Mouse (Mus musculus) left cerebral cortex, postnatal 36 days (tissue): ENCODE measurements around the gene Cct4. TPM values are rescaled to one million over a fixed set of nuclear protein-coding genes. Genes with fewer than 3 reads are reported as not detected.

Experiments used
- DNase-seq, 2 experiments: peaks; one replicate each; pipeline ENCODE4 v3.0.0; 2021 to 2022; ENCODE audit warnings: low spot score in 2 of 2, mixed read lengths in 1 of 2
- intact Hi-C: fragments of 180-260 bp; cut with DNase I; formaldehyde crosslinking; loops from one replicate; pipeline ENCODE4 v1.15.1; 2025
- total RNA-seq, 2 experiments: library from RNA; stranded (reverse); gene quantifications; 2 replicates each; pipeline ENCODE4 v1.2.3; 2021

Cct4 gene
- total RNA-seq, 2 experiments from 2014 or later: 99.1 to 110 TPM

- intact Hi-C loops: loop anchor here (10.0 kb wide), 1 partner anchor 583 kb away; no protein-coding TSS in a partner anchor
- DNase-seq: no peak
These were observed 8.8 kb upstream of the Cct4 start for GRCm38 (mm10) chr11:22981543-22981950.

DNA sequence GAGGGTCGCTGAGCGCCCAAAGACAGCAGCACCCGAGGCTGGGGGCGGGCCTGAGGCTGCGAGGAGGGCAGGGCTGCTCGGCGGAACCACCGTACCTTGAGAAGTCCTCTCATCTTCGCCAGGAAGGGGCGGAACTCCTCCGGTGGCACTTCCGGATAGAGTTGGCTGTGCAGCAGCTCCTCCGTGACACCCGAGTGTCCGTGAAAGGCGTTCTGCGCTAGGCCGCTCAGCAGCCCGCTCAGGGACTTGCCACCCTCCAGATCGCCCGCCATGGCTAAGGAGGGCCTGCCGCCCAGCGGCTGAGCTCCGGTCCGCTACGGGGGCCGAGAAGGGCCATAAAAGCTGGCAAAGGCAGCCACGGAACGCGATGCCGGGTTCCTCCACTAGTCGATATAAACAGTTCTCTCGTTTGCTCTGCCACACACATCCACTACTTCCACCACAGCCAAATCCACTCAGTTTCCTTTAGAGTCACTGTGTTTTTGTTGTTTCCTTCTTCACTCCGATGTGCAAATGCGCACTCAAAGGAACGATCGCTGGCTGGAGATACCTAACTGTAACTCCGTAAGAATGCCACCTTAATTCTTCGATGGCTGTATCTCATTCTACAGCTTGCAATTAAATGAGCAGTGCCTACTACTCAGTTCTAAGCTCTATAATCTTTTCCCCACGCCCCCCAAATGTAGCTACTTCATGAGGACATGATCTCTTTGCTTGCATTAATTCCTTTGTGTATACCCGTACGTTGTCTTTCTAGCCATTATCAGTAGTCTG is 8.1 kb upstream of the Cct4 start, which contains the start of the genes Gm28048 and Commd1:
TSS of gene Gm28048 (minus strand) at position 107 of the 774 bp plus-strand sequence.
TSS of gene Commd1 (minus strand) at position 399 of the 774 bp plus-strand sequence.
- DNase-seq: peak; percentile 96 to 97
- intact Hi-C loops: loop anchor here (10.0 kb wide), 1 partner anchor 583 kb away; no protein-coding TSS in a partner anchor

DNA sequence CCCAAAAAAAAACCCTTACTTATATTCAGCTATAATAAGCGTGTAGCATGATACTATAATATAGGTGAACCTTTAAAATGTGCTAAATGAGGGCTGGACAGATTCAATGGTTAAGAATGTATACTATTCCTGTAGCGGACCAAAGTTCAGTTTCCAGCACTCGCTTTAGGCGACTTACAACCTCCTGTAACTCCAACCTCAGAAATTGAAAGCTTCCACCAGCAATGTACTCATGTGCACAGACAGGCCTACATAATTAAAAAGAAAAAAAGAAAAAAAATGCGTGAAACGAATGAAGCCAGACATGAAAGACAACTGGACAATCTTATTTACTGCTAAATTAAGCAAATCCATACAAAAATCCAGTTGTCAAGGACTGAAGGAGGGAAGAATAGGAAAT is 7.5 kb upstream of the Cct4 start:
- DNase-seq: no peak
- intact Hi-C loops: loop anchor here (10.0 kb wide), 1 partner anchor 582 kb away; no protein-coding TSS in a partner anchor

DNA sequence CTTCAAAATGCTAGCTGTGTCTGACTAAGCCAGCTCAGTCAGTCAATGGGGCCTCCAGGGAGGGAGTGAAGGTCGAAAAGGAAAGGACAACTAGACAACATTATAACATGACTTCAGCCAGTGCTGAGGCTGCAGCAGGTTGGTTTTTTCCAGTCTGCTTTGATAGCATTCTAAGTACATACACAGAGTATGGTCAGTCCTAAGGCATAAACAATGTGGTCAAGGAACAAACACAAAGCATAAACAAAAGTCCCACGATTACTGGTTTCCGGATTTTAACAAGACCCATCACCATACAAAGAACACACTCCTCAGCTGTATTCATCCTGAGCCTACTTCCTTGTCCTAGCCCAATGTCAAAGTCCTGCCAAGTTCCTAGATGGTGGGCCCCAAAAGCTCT is 4.8 kb upstream of the Cct4 start:
- DNase-seq: no peak
- intact Hi-C loops: loop anchor here (5.0 to 10.0 kb wide), 2 partner anchors 287 to 579 kb away; no protein-coding TSS in a partner anchor

DNA sequence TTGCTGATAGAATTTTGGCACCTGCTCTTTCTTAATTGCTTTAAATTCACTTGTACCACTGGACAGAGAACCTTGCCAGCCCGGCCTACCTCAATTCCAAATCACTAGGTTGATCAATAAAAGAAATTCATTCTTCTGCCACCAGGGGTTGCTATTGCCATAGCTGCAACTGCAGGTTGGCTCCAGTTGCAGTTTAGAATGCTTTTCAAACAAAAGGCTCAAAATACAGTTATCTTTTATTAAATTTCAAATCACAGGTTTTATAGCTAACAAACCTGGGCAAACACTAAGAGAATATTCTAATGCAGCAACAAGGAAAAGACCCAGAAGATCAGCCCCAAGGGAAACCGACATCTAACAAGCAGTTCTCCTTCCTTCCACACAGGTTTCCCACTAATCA is 3.0 kb upstream of the Cct4 start:
- DNase-seq: no peak
- intact Hi-C loops: loop anchor here (5.0 to 10.0 kb wide), 2 partner anchors 285 to 577 kb away; no protein-coding TSS in a partner anchor

DNA sequence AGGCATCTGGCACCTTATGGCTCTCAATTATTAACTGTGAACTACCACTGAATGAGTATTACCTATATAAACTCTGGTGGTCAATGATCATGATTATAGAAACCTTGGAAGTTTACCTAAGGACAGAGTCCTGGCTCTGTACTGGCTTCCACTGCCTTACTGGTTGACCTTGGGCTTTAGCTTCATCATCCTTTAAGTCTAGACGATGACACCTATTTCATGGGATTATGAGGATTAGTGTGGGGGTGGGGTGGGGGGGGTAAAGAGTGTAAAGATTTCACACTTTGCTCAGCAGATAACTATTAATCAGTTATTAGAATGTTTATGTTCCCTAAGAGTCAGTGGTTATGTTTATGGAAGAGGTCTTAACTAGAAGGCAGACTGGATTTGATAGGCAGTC is 533 bp upstream of the Cct4 start:
- intact Hi-C loops: loop anchor here (2.0 to 10.0 kb wide), 3 partner anchors 265 to 575 kb away; no protein-coding TSS in a partner anchor
- DNase-seq: no peak

GRCm38 (mm10) chr11:22991218-22991835 is 1.0 kb downstream of the Cct4 start:
- intact Hi-C loops: loop anchor here (2.0 kb wide), 1 partner anchor 263 kb away; no protein-coding TSS in a partner anchor
- DNase-seq: no peak

DNA sequence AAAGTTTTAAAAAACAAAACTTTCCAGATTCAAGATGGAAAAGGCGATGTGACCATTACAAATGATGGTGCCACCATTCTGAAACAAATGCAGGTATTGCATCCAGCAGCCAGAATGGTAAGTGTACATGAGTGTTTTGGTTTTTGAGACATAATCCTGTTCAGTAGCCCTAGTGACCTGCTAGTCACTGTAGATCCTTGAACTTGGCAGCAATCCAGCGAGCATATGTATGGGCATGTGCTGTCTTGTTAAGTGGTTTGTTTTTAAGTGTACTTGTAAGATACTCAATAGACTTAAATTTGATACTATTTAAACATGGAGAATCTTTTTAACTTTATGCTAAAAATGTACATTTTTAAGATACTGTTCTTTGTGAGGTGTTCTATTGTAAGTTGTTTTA is 4.0 kb downstream of the Cct4 start:
- intact Hi-C loops: no loop called here
- no peak for DNase-seq

DNA sequence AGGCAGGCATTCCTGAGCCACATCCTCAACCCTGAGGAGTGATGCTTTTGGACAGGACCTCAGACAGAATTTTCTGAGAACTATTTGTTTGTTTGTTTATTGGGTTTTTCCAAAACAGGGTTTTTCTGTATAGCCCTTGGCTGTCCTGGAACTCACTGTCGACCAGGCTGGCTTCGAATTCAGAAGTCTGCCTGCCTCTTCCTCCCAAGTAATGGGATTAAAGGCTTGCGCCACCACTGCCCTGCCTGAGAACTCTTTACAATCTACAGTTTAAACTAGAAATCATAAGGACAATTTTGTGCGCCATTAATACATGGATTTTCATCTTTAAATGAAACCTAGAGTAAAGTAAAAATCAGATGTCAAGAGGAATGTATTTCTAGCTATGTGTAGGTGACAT is 5.1 kb downstream of the Cct4 start:
- intact Hi-C loops: no loop called here
- no peak for DNase-seq

- intact Hi-C loops: no loop called here
These were observed 8.0 kb downstream of the Cct4 start for GRCm38 (mm10) chr11:22998308-22998707.

GRCm38 (mm10) chr11:23005276-23005675 is 15.0 kb downstream of the Cct4 start:
- intact Hi-C loops: loop anchor here (5.0 kb wide), 1 partner anchor 62 kb away; no protein-coding TSS in a partner anchor

More at GRCm38 (mm10) chr11:22998308-22998707, 8.0 kb downstream of the Cct4 start:
- no peak for DNase-seq

GRCm38 (mm10) chr11:23007166-23007480 is 16.8 kb downstream of the Cct4 start:
- intact Hi-C loops: loop anchor here (1.0 to 5.0 kb wide), 2 partner anchors 60 to 248 kb away; no protein-coding TSS in a partner anchor
- no peak for DNase-seq

More at GRCm38 (mm10) chr11:23005276-23005675, 15.0 kb downstream of the Cct4 start:
- no peak for DNase-seq

DNA sequence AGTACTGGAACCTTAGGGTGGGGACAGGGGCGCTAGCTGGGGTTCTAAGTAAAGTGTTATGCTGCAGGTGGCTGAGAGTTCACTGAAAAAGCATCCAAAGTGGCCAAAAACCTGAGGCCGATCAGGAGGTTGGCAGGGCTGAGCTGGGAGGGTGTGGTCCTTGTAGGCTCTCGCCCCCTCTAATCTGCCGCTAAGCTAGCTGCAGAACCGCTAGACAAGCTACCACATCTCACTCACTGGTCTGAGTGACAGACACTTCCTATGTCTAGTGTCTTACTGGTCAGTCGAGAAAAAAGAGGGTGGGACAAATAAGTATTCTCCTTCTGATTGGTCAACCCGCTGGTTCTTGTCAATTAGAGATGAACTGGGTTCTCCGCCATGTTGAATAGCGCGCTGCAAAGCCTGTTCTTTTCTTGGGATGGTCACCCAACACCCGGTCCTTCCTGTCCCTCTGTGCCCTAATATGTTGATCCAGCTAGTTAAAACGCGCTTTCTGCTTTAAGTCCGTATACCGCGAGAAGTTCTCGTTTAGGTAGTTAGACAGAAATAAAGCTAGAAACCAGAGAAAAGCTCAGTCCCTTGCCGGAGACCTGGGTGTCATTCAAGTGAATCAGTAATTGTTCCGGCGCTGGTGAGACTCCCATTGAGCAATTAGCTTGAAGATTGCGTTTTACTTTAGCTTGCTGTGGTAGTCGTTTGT is 17.3 kb downstream of the Cct4 start, which contains the start of gene Fam161a:
TSS of gene Fam161a (plus strand) at position 51 of the 700 bp plus-strand sequence.
- DNase-seq: peak; percentile 66 to 75
- intact Hi-C loops: loop anchor here (1.0 to 5.0 kb wide), 2 partner anchors 60 to 248 kb away; no protein-coding TSS in a partner anchor

GRCm38 (mm10) chr11:23008181-23008823 is 18.0 kb downstream of the Cct4 start:
- peak; percentile 78 to 84 for DNase-seq
- intact Hi-C loops: loop anchor here (5.0 kb wide), 1 partner anchor 59 kb away; no protein-coding TSS in a partner anchor

GRCm38 (mm10) chr11:23008824-23009200 is 18.5 kb downstream of the Cct4 start:
- intact Hi-C loops: loop anchor here (5.0 kb wide), 1 partner anchor 58 kb away; no protein-coding TSS in a partner anchor
- no peak for DNase-seq

GRCm38 (mm10) chr11:23013096-23013495 is 22.8 kb downstream of the Cct4 start:
- no peak for DNase-seq
- intact Hi-C loops: no loop called here

DNA sequence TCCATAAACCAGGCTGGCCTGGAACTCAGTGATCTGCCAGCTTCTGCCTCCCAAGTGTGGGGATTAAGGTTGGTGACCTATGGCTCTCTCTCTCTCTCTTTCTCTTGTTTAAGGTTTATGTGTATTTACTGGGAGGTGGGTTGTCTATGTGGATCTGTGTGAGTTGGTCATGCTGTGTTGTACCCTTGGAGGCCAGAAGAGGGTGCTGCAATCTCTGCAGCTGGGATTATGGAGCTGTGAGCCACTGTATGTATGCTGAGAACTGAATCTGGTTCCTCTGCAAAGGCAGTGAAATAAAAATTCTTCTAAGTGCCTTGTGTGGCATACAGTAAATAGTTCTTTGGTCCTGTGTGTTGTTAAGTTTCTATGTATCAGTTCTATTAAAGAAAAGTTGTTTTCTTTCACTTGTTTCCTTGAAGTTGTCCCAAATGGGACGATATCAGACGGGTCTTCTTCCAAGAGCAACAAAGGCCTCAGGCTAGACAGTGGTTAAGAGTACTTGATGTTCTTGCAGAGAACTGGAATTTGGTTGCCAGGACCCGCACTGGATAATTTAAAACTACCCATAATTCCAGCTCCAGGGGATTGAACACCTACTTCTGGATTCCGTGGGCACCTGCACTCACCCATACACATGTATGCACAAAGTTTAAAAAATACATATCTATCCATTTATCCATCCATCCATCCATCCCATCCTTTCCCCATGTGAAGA is 23.4 kb downstream of the Cct4 start:
- intact Hi-C loops: no loop called here
- DNase-seq: no peak

DNA sequence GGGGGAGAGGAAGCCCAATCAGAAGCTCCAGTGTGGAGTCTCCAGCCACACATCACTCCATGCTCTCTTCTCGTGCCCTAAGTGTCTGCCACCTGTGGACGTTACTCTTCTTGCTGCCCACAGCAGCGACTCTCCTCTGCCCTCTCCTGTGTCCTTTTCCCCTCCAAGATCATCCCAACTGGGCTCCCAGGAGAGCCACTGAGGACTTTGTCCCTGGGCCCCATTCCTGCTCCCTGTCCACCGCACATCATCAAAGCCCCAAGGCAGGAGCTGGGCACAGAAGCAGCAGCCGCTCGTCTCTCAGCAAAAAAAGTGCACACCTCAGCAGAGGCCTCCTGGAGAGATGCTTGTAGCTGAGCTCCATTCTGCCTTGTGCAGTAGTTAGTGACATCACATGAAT is 24.7 kb downstream of the Cct4 start:
- intact Hi-C loops: no loop called here
- no peak for DNase-seq
